Mouse (Mus musculus) limb, embryonic 14.5 days (tissue): ENCODE measurements around the gene Man2a2. TPM values are rescaled to one million over a fixed set of nuclear protein-coding genes. Genes with fewer than 3 reads are reported as not detected.

Experiments used
- ATAC-seq: fragments of 200-750 bp; cut with Nextera tagmentation; 2 replicates; pipeline ENCODE4 v1.8.0; 2017; ENCODE audit warnings: low read depth, moderate number of reproducible peaks, moderate TSS enrichment; ENCODE audit not compliant: low FRiP score
- DNase-seq: peaks from one replicate; pipeline ENCODE4 v3.0.0-alpha.2; 2015; ENCODE audit warnings: low spot score
- H3K27ac ChIP-seq: fragments of 300-500 bp; sonication (generic); replicated peaks from 2 replicates; pipeline ENCODE4 v1.5.1; 2014; ENCODE audit warnings: low read depth, mild to moderate bottlenecking, low read length, moderate library complexity, mixed read lengths
- H3K27me3 ChIP-seq: fragments of 300-500 bp; sonication (generic); 2 replicates; pipeline ENCODE4 v1.6.1; 2014; ENCODE audit warnings: low read length, mixed read lengths; ENCODE audit not compliant: control insufficient read depth, insufficient read depth
- H3K36me3 ChIP-seq: fragments of 300-500 bp; sonication (generic); 2 replicates; pipeline ENCODE4 v1.6.1; 2014; ENCODE audit warnings: mild to moderate bottlenecking, low read length, moderate library complexity, mixed read lengths; ENCODE audit not compliant: control insufficient read depth, insufficient read depth
- H3K4me1 ChIP-seq: fragments of 300-500 bp; sonication (generic); 2 replicates; pipeline ENCODE4 v1.6.1; 2014; ENCODE audit warnings: antibody characterized with exemption, low read length, mixed read lengths; ENCODE audit not compliant: control insufficient read depth, insufficient read depth
- H3K4me2 ChIP-seq: fragments of 300-500 bp; sonication (generic); replicated peaks from 2 replicates; pipeline ENCODE4 v1.6.1; 2014; ENCODE audit warnings: low read depth, mild to moderate bottlenecking, low read length, moderate library complexity; ENCODE audit not compliant: severe bottlenecking
- H3K4me3 ChIP-seq: fragments of 300-500 bp; sonication (generic); replicated peaks from 2 replicates; pipeline ENCODE4 v1.5.1; 2014; ENCODE audit warnings: low read length
- H3K9ac ChIP-seq: fragments of 300-500 bp; sonication (generic); 2 replicates; pipeline ENCODE4 v1.6.1; 2014; ENCODE audit warnings: mild to moderate bottlenecking, low read depth, low read length, moderate library complexity; ENCODE audit not compliant: severe bottlenecking
- H3K9me3 ChIP-seq: fragments of 300-500 bp; sonication (generic); 2 replicates; pipeline ENCODE4 v1.6.1; 2016; ENCODE audit warnings: low read length; ENCODE audit not compliant: control insufficient read depth
- POLR2A ChIP-seq: fragments of 200-500 bp; IDR thresholded peaks from 2 replicates; pipeline ENCODE4 v1.8.0; 2012; ENCODE audit warnings: inconsistent platforms, mild to moderate bottlenecking, moderate library complexity, borderline replicate concordance; ENCODE audit not compliant: insufficient read depth, insufficient read length; ENCODE audit errors: extremely low read depth
- WGBS: fragments of 180-500 bp; shearing (Covaris S2); extraction: QIAGEN DNeasy Blood & Tissue Kit; methylation state at CpG from one replicate; pipeline ENCODE4 v1.1.7; 2014; 5-methylcytosine and 5-hydroxymethylcytosine counted together
- polyA plus RNA-seq, 2 experiments: library from polyadenylated mRNA; depleted of rRNA in 1 of 2; stranded (reverse) in 1 of 2; unstranded in 1 of 2; fragments of >200 nt; fragmentation: Nextera tagmentation in 1 of 2; extraction: Ambion mirVana in 1 of 2; gene quantifications; 2 replicates each; pipeline versions ENCODE4 v1.2.1 to v1.2.3; 2012 to 2014

The Man2a2 gene
- polyA plus RNA-seq, 2 experiments: 14.8 to 64.8 TPM

DNA sequence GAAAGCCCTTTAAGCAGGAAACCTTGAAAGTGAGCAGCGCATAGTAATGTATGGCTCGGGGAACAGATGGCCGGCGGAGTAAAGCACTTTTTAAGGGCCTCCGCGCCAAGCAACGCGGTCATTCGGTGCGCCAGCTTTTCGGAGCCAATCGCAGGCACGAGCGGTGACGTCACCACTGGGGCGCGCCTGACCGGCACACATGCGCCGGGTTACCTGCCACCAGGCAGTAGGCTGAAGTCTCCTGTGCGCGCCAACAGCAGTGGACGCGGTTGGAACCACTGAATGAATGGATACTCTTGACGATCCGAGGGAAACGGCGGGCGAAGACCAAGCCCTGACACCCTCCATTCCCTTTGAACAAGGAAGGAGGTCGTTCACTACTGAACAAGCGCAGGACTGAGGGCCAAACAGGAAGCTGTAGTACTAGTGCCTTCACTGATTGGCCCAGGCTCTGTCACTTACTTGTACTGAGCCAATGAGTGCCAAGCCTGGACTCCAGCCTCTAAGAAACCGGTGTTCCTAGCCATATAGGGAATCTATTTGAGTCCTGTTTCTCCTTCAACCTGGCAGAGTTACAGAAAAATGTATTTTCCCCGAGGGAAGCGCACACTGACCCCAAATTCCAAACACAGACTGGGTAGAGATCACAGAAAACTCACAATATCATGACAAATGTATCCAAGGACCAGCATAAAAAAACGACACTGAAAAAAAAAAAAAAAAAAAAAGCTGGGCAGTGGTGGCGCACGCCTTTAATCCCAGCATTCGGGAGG lies 46.9 kb downstream of the Man2a2 start, which contains the start of gene Rccd1:
Gene Rccd1, minus strand, starts transcription at position 412 of the 773 bp plus-strand sequence.
- WGBS: 2% methylated on average over 38 of the region's 38 CpGs
- H3K9ac ChIP-seq: peak within 1 kb of the TSS; percentile 57
- H3K36me3 ChIP-seq: peaks cover 47% of the 10 kb centered on the region
- H3K4me2 ChIP-seq: peak within 1 kb of the TSS; percentile 89
- peak; percentile 100 for ATAC-seq
- no peaks in the 10 kb centered on the region for H3K27me3 ChIP-seq
- peak; percentile 99 for DNase-seq
- H3K4me3 ChIP-seq: peak within 1 kb of the TSS; percentile 63
- peak within 1 kb of the TSS; percentile 70 for H3K27ac ChIP-seq
- no peaks in the 10 kb centered on the region for H3K9me3 ChIP-seq
- TF ChIP-seq POLR2A: peak; percentile 65; the same call in 1 of the 2 replicates
- peaks cover 8% of the 10 kb centered on the region for H3K4me1 ChIP-seq

DNA sequence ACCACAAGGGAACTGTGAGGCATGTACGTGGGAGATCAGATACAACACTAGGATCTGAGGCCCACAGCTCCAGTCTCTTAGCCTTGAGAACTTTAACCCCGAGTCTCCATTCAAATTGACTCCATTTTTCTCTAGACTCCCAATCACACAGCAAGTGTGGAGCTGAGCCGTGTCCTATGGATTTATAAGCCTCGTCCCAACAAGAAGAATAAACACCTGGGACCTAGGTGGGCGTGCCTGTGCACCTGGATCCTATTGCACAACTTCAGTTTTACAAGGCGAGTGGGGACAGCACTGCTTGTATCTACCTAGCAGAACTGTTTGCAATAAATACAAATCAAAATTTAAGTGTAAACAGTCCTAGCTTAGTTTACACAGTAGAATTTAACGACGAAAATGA lies 47.8 kb downstream of the Man2a2 start:
- no peak for TF ChIP-seq POLR2A
- Histone ChIP-seq H3K27ac (peak overlapping the region; percentile 70), H3K4me1 (peaks cover 8% of the 10 kb centered on the region), H3K9ac (peak overlapping the region; percentile 57), H3K4me3 (peak overlapping the region; percentile 63), H3K27me3 (no peaks in the 10 kb centered on the region), H3K36me3 (peaks cover 43% of the 10 kb centered on the region), H3K9me3 (no peaks in the 10 kb centered on the region), H3K4me2 (peak overlapping the region; percentile 89)
- DNase-seq (no peak), ATAC-seq (no peak)
- WGBS: 13% methylated on average over 8 of the region's 8 CpGs

DNA sequence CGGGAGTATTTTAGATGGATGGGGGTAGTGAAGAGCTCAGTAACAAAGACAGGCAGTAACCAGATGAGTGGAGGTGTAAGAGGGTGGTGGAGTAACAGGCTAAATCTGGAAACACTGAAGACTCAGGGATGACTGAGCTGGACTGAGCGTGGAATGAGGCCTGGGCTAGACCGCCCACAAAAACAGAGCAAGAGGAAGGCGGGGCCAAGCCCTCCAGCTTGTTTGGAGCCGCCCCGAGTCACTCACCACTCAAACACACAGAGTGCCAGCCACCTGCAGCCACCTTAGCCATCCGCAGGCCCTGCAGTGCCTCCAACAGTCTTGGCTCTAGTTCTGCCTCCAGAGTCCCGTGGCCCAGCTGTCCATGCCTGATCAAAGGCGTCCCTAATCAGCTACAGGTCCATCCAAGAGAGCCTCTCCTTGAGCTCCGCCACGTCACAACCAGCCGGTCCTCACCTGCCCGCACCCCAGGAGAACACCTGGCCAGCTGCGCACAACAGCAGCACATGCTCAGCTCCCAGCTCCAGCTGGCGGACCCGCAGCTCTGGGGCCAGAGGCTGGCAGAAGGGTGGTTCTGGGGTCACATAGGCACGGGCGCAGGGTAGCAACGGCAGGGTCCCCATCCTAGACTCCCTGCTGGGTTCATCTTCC lies 51.2 kb downstream of the Man2a2 start:
- no peak for TF ChIP-seq POLR2A

DNA sequence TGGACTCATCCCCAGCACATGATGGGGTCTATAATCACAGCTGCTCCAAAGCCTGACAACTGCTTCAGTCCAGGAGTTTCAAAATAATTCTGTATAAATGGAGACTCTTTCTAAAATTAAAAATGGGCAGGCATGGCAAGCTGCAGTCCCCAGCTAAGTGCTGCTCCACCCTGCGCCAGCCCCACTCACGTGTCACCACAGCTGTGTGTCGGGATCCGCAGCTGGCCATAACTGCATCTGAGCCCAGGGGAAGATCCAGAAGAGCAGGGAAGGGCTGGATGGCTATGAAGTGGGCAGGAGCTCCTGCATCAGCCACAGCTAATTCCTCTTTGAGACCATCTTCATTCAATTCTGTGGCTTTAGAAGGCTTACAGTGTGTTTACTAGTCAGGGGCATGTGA lies 52.5 kb downstream of the Man2a2 start:
- no peak for TF ChIP-seq POLR2A
- Histone ChIP-seq H3K27ac (no peak overlapping the region), H3K4me3 (no peak overlapping the region)

More for the DNA sequence above, 51.2 kb downstream of the Man2a2 start:
- Histone ChIP-seq H3K36me3 (peaks cover 38% of the 10 kb centered on the region), H3K4me1 (peaks cover 8% of the 10 kb centered on the region), H3K4me3 (no peak overlapping the region), H3K4me2 (no peak overlapping the region), H3K9ac (no peak overlapping the region), H3K27ac (no peak overlapping the region), H3K9me3 (no peaks in the 10 kb centered on the region), H3K27me3 (no peaks in the 10 kb centered on the region)
- no peak for ATAC-seq
- DNase-seq: no peak
- WGBS: 66% methylated on average over 19 of the region's 19 CpGs

DNA sequence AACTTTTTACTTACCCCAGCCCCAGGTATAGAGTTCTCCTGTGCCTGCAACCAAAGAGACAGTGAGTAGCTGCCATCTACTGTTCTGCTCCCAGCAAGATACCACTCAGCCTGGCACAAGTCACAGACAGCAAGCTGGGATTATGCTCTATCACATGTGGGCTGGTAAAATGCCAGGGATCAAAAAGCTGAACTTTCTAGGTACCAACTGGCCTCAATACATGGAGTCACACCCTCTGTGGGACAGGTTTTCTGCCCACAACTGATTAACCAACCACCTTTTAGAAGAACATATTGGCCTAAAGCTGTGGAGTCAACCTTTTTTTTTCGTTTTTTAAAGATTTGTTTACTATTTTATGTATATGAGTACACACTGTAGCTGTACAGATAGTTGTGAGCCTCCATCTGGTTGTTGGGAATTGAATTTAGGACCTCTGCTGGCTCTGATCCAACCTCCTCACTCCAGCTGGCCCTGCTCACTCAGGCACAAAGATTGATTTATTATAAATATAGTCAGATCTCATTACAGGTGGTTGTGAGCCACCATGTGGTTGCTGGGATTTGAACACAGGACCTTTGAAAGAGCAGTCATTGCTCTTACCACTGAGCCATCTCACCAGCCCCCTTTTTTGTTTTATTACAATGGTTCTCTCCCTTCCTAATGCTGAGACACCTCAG lies 53.6 kb downstream of the Man2a2 start:
- Histone ChIP-seq H3K36me3 (peaks cover 61% of the 10 kb centered on the region), H3K9ac (no peak overlapping the region), H3K4me1 (no peaks in the 10 kb centered on the region), H3K27me3 (no peaks in the 10 kb centered on the region), H3K4me3 (no peak overlapping the region), H3K9me3 (no peaks in the 10 kb centered on the region), H3K27ac (no peak overlapping the region), H3K4me2 (no peak overlapping the region)
- WGBS: 58% methylated on average over 1 of the region's 1 CpGs
- no peak for TF ChIP-seq POLR2A
- DNase-seq: no peak
- no peak for ATAC-seq

More for the DNA sequence above, 52.5 kb downstream of the Man2a2 start:
- ATAC-seq (peak; percentile 38; the same call in 1 of the 2 replicates), DNase-seq (no peak)
- 87% methylated on average over 4 of the region's 4 CpGs for WGBS
- Histone ChIP-seq H3K9me3 (no peaks in the 10 kb centered on the region), H3K4me1 (peaks cover 8% of the 10 kb centered on the region), H3K9ac (no peak overlapping the region), H3K27me3 (no peaks in the 10 kb centered on the region), H3K36me3 (peaks cover 50% of the 10 kb centered on the region), H3K4me2 (no peak overlapping the region)
